Comparison of ENCODE assay signal across 10 mouse cellular contexts in the genomic region with DNA sequence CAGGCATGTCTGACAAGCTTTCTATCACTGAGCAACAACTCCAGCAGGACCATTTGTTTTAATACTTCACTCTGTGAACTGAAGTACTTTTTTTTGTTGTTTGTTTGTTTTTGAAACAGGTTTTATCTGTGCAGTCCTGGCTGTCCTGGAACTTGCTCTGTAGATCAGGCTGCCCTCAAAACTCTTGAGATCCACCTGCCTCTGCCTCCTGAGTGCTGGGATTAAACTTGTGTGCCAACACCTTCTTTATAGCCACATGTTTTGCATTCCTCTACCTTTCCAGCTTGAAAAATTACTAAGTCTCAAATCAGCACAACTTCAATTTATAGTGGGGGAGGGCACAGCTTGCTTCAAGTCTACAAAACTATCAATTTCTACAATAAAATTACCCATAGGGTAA. TPM values are rescaled to one million over a fixed set of nuclear protein-coding genes. Genes with fewer than 3 reads are reported as not detected.
DNase-seq lines count a peak whose midpoint lies in the region; ATAC-seq lines count a peak whose summit lies in the region.
"Had no signal": no experiment of that assay in that cellular context is flagged by ENCODE, and none has a peak within 500 bp of the region (broad histone marks: within the 10 kb centered on the region; RNA-seq: fewer than 3 reads in every experiment).

No protein-coding gene starts in this region.

- H3K36me3 ChIP-seq in kidney, embryonic 14.5 days (ENCODE audit: control insufficient read depth, insufficient read depth, low read length): 0 out of 2 replicates have a peak, but pooled peaks cover 3% of the 10 kb centered on the region
- no peaks in the 10 kb centered on the region for H3K36me3 ChIP-seq in embryonic facial prominence, embryonic 11.5 days (replicated peaks; ENCODE audit: control insufficient read depth, insufficient read depth, low read depth, low read length)
- no peaks in the 10 kb centered on the region for H3K36me3 ChIP-seq in intestine, embryonic 14.5 days (ENCODE audit: control insufficient read depth, insufficient read depth, low read length)
- H3K36me3 ChIP-seq in midbrain, embryonic 16.5 days (ENCODE audit: control insufficient read depth, insufficient read depth, low read length): no peaks in the 10 kb centered on the region

- H3K4me2 ChIP-seq in kidney, embryonic 14.5 days (replicated peaks; ENCODE audit: low read depth, low read length): peak overlapping the region; percentile 55
- H3K4me2 ChIP-seq in embryonic facial prominence, embryonic 11.5 days (ENCODE audit: low read depth, low read length): no peak overlapping the region; the same call in 1 of the 2 replicates
- H3K4me2 ChIP-seq in intestine, embryonic 14.5 days (ENCODE audit: low read length): peak overlapping the region; percentile 69
- peak overlapping the region; percentile 31; the same call in 1 of the 2 replicates for H3K4me2 ChIP-seq in midbrain, embryonic 16.5 days (ENCODE audit: low read length)

- H3K27me3 ChIP-seq in kidney, embryonic 14.5 days (ENCODE audit: control insufficient read depth, insufficient read depth, low read length): no peaks in the 10 kb centered on the region
- no peaks in the 10 kb centered on the region for H3K27me3 ChIP-seq in embryonic facial prominence, embryonic 11.5 days (ENCODE audit: control insufficient read depth, insufficient read depth, low read length)
- no peaks in the 10 kb centered on the region for H3K27me3 ChIP-seq in intestine, embryonic 14.5 days (replicated peaks; ENCODE audit: control insufficient read depth, insufficient read depth, low read length)
- H3K27me3 ChIP-seq in midbrain, embryonic 16.5 days (ENCODE audit: control insufficient read depth, insufficient read depth, low read depth, low read length): no peaks in the 10 kb centered on the region

- no peak for ATAC-seq in kidney, embryonic 14.5 days (ENCODE audit: low FRiP score, low TSS enrichment)
- no peak for ATAC-seq in embryonic facial prominence, embryonic 11.5 days (replicated peaks; ENCODE audit: insufficient number of reproducible peaks, low FRiP score, low TSS enrichment, low read depth)
- ATAC-seq in intestine, embryonic 14.5 days (replicated peaks; ENCODE audit: low FRiP score, low TSS enrichment, low read depth): no peak
- no peak for ATAC-seq in midbrain, embryonic 16.5 days

- H3K9me3 ChIP-seq in kidney, embryonic 14.5 days (ENCODE audit: control insufficient read depth, low read length): no peaks in the 10 kb centered on the region
- no peaks in the 10 kb centered on the region for H3K9me3 ChIP-seq in embryonic facial prominence, embryonic 11.5 days (replicated peaks; ENCODE audit: control insufficient read depth, low read length)
- H3K9me3 ChIP-seq in intestine, embryonic 14.5 days (ENCODE audit: control insufficient read depth, low read length): no peaks in the 10 kb centered on the region
- no peaks in the 10 kb centered on the region for H3K9me3 ChIP-seq in midbrain, embryonic 16.5 days (replicated peaks; ENCODE audit: control insufficient read depth, low read length, poor library complexity, severe bottlenecking)

- H3K27ac ChIP-seq in kidney, embryonic 14.5 days (ENCODE audit: low read depth, low read length): no peak overlapping the region
- no peak overlapping the region for H3K27ac ChIP-seq in embryonic facial prominence, embryonic 11.5 days (replicated peaks; ENCODE audit: low read depth, low read length)
- H3K27ac ChIP-seq in intestine, embryonic 14.5 days (ENCODE audit: low read depth): no peak overlapping the region
- no peak overlapping the region for H3K27ac ChIP-seq in midbrain, embryonic 16.5 days (ENCODE audit: low read length)

- H3K9ac ChIP-seq in kidney, embryonic 14.5 days (ENCODE audit: low read depth, low read length): peak overlapping the region; percentile 99; the same call in 1 of the 2 replicates
- H3K9ac ChIP-seq in embryonic facial prominence, embryonic 11.5 days (replicated peaks; ENCODE audit: low read length): no peak overlapping the region
- H3K9ac ChIP-seq in intestine, embryonic 14.5 days (ENCODE audit: low read length): no peak overlapping the region
- no peak overlapping the region for H3K9ac ChIP-seq in midbrain, embryonic 16.5 days (ENCODE audit: low read depth, low read length)

- peak overlapping the region; percentile 96 for H3K4me3 ChIP-seq in kidney, embryonic 14.5 days (ENCODE audit: low read length)
- peak overlapping the region; percentile 94; the same call in 1 of the 2 replicates for H3K4me3 ChIP-seq in embryonic facial prominence, embryonic 11.5 days (ENCODE audit: low read depth, low read length)
- H3K4me3 ChIP-seq in intestine, embryonic 14.5 days (ENCODE audit: low read depth, low read length): peak overlapping the region; percentile 94
- no peak overlapping the region for H3K4me3 ChIP-seq in midbrain, embryonic 16.5 days (ENCODE audit: low read depth, low read length)

- DNase-seq in kidney, postnatal 14 days: no peak
- no peak for DNase-seq in embryonic facial prominence, embryonic 11.5 days (ENCODE audit: low spot score)
- DNase-seq in intestine, embryonic 14.5 days (ENCODE audit: low spot score): no peak
- DNase-seq in adrenal gland, adult 8-10 months: no peak
- DNase-seq in thymus, postnatal 36 days: no peak
- no peak for DNase-seq in layer of hippocampus, adult 18-20 months (ENCODE audit: low spot score in 2 of 2)
- DNase-seq: cerebellum, adult 18-20 months; kidney, postnatal 36 days had no signal

- H3K4me1 ChIP-seq in kidney, embryonic 14.5 days (ENCODE audit: control insufficient read depth, insufficient read depth, low read length): peaks cover 33% of the 10 kb centered on the region
- H3K4me1 ChIP-seq in embryonic facial prominence, embryonic 11.5 days (ENCODE audit: control insufficient read depth, insufficient read depth, low read length): peaks cover 3% of the 10 kb centered on the region; the same call in 1 of the 2 replicates
- peaks cover 35% of the 10 kb centered on the region for H3K4me1 ChIP-seq in intestine, embryonic 14.5 days (replicated peaks; ENCODE audit: control insufficient read depth, insufficient read depth, low read length)
- H3K4me1 ChIP-seq in midbrain, embryonic 16.5 days (ENCODE audit: control insufficient read depth, insufficient read depth, low read length): peaks cover 37% of the 10 kb centered on the region

RNA-seq across cellular contexts. Expression of a gene that starts 31.0 kb away (rescaled TPM):
- 2.0 and 2.1 TPM in 2 replicates for polyA plus RNA-seq in kidney, embryonic 14.5 days (2014; fragmentation: Nextera tagmentation; extraction: Ambion mirVana)
- 2.2 and 2.9 TPM in 2 replicates for polyA plus RNA-seq in embryonic facial prominence, embryonic 11.5 days (2014; fragmentation: Nextera tagmentation; extraction: Ambion mirVana)
- 0.79 and 1.1 TPM in 2 replicates for polyA plus RNA-seq in intestine, embryonic 14.5 days (2014; fragmentation: Nextera tagmentation; extraction: Ambion mirVana)
- 3.4 and 4.9 TPM in 2 replicates for polyA plus RNA-seq in midbrain, embryonic 16.5 days (2015; fragmentation: Nextera tagmentation; extraction: Ambion mirVana)
- not detected for total RNA-seq in adrenal gland, adult 8-10 months (2022)
- 1 to 10 TPM; 1.5 to 3.5 TPM for total RNA-seq in layer of hippocampus, adult 18-20 months (2021)

RNA-seq across cellular contexts. Expression of a gene that starts 31.1 kb away (rescaled TPM):
- polyA plus RNA-seq in kidney, embryonic 14.5 days (2014; fragmentation: Nextera tagmentation; extraction: Ambion mirVana): 2.3 and 4.0 TPM in 2 replicates
- 7.3 and 8.4 TPM in 2 replicates for polyA plus RNA-seq in embryonic facial prominence, embryonic 11.5 days (2014; fragmentation: Nextera tagmentation; extraction: Ambion mirVana)
- 6.2 and 6.6 TPM in 2 replicates for polyA plus RNA-seq in intestine, embryonic 14.5 days (2014; fragmentation: Nextera tagmentation; extraction: Ambion mirVana)
- polyA plus RNA-seq in midbrain, embryonic 16.5 days (2015; fragmentation: Nextera tagmentation; extraction: Ambion mirVana): 5.8 and 7.5 TPM in 2 replicates
- total RNA-seq in adrenal gland, adult 8-10 months (2022): 10 to 100 TPM; 11.3 to 13.7 (median 12.7) TPM
- total RNA-seq in layer of hippocampus, adult 18-20 months (2021): 10 to 100 TPM; 19.4 to 24.9 TPM
